Mouse (Mus musculus) C2C12 (cell line): ENCODE results near the gene Elk3.

Experiments
- CTCF ChIP-seq: IDR thresholded peaks from one replicate; pipeline ENCODE4 v1.5.1; 2011; ENCODE audit not compliant: control insufficient read depth, insufficient read depth, insufficient read length
- FOSL1 ChIP-seq: IDR thresholded peaks from one replicate; pipeline ENCODE4 v1.8.0; 2011; ENCODE audit warnings: mild to moderate bottlenecking, low read length; ENCODE audit not compliant: poor library complexity, insufficient read depth, severe bottlenecking
- MAX ChIP-seq: IDR thresholded peaks from one replicate; pipeline ENCODE4 v1.6.1; 2011; ENCODE audit warnings: mild to moderate bottlenecking, control low read depth
- MYOG ChIP-seq: IDR thresholded peaks from one replicate; pipeline ENCODE4 v1.6.1; 2011; ENCODE audit not compliant: control insufficient read depth, insufficient read length; ENCODE audit errors: extremely low read depth

- TF ChIP-seq CTCF (no peak), FOSL1 (no peak), MYOG (no peak), MAX (no peak)
Observed at GRCm38 (mm10) chr10:93227921-93228320, 83.0 kb downstream of the Elk3 start.
